Mouse (Mus musculus): ENCODE measurements around the gene Tpbpb.
"Not testable (repeated sequence)": the region's sequence is repeated elsewhere in the genome, so short reads cannot be mapped to it uniquely, and the experiment has no call there.

The Tpbpb gene

GRCm38 (mm10) chr13:60904780-60905179 lies at the start of gene Tpbpb:
Tpbpb (minus strand) TSS chr13:60904880.
- DNase-seq (ENCODE audit: low read depth, low spot score), result not testable (repeated sequence)

- not testable (repeated sequence) for DNase-seq (ENCODE audit: low read depth, low spot score)
Measured at GRCm38 (mm10) chr13:60941884-60942283, 37.2 kb upstream of the Tpbpb start, which contains the start of gene Tpbpa. Tpbpa (minus strand) TSS chr13:60941984.

GRCm38 (mm10) chr13:60936500-60936901 lies 31.8 kb upstream of the Tpbpb start, which contains the start of the genes Gm49391 and Ctla2a:
Gm49391 (minus strand) TSS chr13:60936571.
Ctla2a (minus strand) TSS chr13:60936625.
- peak; percentile 27 for DNase-seq (ENCODE audit: low read depth, low spot score)

- not testable (repeated sequence) for DNase-seq (ENCODE audit: low read depth, low spot score)
Measured at GRCm38 (mm10) chr13:60935490-60935889, 30.8 kb upstream of the Tpbpb start, which contains the start of gene Gm49393. Gm49393 (minus strand) TSS chr13:60935590.

- DNase-seq (ENCODE audit: low read depth, low spot score), result peak; percentile 58
Measured at GRCm38 (mm10) chr13:60897328-60897727, 7.4 kb downstream of the Tpbpb start, which contains the start of gene Ctla2b. Ctla2b (minus strand) TSS chr13:60897447.

- DNase-seq (ENCODE audit: low read depth, low spot score), result not testable (repeated sequence)
Measured at GRCm38 (mm10) chr13:60896794-60897193, 7.9 kb downstream of the Tpbpb start, which contains the start of gene Gm49392. Gm49392 (minus strand) TSS chr13:60896894.

- DNase-seq (ENCODE audit: low read depth, low spot score), result no peak
Measured at GRCm38 (mm10) chr13:60895406-60896160, 9.1 kb downstream of the Tpbpb start.

- no peak for DNase-seq (ENCODE audit: low read depth, low spot score)
Measured at GRCm38 (mm10) chr13:60892301-60892700, 12.4 kb downstream of the Tpbpb start.

GRCm38 (mm10) chr13:60864281-60864680 lies 40.4 kb downstream of the Tpbpb start, which contains the start of gene 4930486L24Rik:
4930486L24Rik (minus strand) TSS chr13:60864475.
- DNase-seq (ENCODE audit: low read depth, low spot score), result no peak
